Mouse (Mus musculus) limb, embryonic 12.5 days (tissue): ENCODE data around the gene Gm20388. TPM values are rescaled to one million over a fixed set of nuclear protein-coding genes. Genes with fewer than 3 reads are reported as not detected.

Experiments used
- ATAC-seq: fragments of 200-750 bp; cut with Nextera tagmentation; 2 replicates; pipeline ENCODE4 v1.8.0; 2017; ENCODE audit warnings: low read depth, moderate TSS enrichment; ENCODE audit not compliant: insufficient number of reproducible peaks, insufficient read depth, low FRiP score, low TSS enrichment
- H3K27ac ChIP-seq: fragments of 300-500 bp; sonication (generic); 2 replicates; pipeline ENCODE4 v1.5.1; 2016; ENCODE audit warnings: mild to moderate bottlenecking, moderate library complexity
- H3K27me3 ChIP-seq: fragments of 300-500 bp; sonication (generic); 2 replicates; pipeline ENCODE4 v1.6.1; 2016; ENCODE audit warnings: mild to moderate bottlenecking, moderate library complexity
- H3K36me3 ChIP-seq: fragments of 300-500 bp; sonication (generic); 2 replicates; pipeline ENCODE4 v1.6.1; 2016; ENCODE audit warnings: mild to moderate bottlenecking, moderate library complexity
- H3K4me1 ChIP-seq: fragments of 300-500 bp; sonication (generic); replicated peaks from 2 replicates; pipeline ENCODE4 v1.6.1; 2016
- H3K4me2 ChIP-seq: fragments of 300-500 bp; sonication (generic); 2 replicates; pipeline ENCODE4 v1.6.1; 2016; ENCODE audit warnings: mild to moderate bottlenecking, moderate library complexity
- H3K4me3 ChIP-seq: fragments of 300-500 bp; sonication (generic); replicated peaks from 2 replicates; pipeline ENCODE4 v1.5.1; 2016; ENCODE audit warnings: mild to moderate bottlenecking
- H3K9ac ChIP-seq: fragments of 300-500 bp; sonication (generic); replicated peaks from 2 replicates; pipeline ENCODE4 v1.6.1; 2016; ENCODE audit warnings: mild to moderate bottlenecking, moderate library complexity
- H3K9me3 ChIP-seq: fragments of 300-500 bp; sonication (generic); 2 replicates; pipeline ENCODE4 v1.6.1; 2016; ENCODE audit warnings: mild to moderate bottlenecking, moderate library complexity
- WGBS: fragments of 180-500 bp; shearing (Covaris S2); methylation state at CpG from one replicate; pipeline ENCODE4 v1.1.7; 2016; 5-methylcytosine and 5-hydroxymethylcytosine counted together
- polyA plus RNA-seq: library from polyadenylated mRNA; unstranded; fragments of >200 nt; fragmentation: Nextera tagmentation; extraction: Ambion mirVana; gene quantifications from 2 replicates; pipeline ENCODE4 v1.2.1, GENCODE M21; 2016

The Gm20388 gene
- polyA plus RNA-seq, 1 experiment from 2014 or later = not detected

- Histone ChIP-seq H3K4me1 (peaks cover 85% of the 10 kb centered on the region), H3K27me3 (no peaks in the 10 kb centered on the region), H3K9ac (peak overlapping the region; percentile 47; the same call in 1 of the 2 replicates), H3K9me3 (no peaks in the 10 kb centered on the region), H3K27ac (peak overlapping the region; percentile 82; the same call in 1 of the 2 replicates), H3K4me3 (no peak overlapping the region), H3K4me2 (peak overlapping the region; percentile 56), H3K36me3 (peaks cover 18% of the 10 kb centered on the region)
- no peak for ATAC-seq
- WGBS = 9% methylated on average over 12 of the region's 12 CpGs
These were observed 639.8 kb downstream of the Gm20388 start for GRCm38 (mm10) chr8:120550430-120550829.

- 72% methylated on average over 11 of the region's 11 CpGs for WGBS
- peaks cover 85% of the 10 kb centered on the region for H3K4me1 ChIP-seq
- no peak overlapping the region for H3K27ac ChIP-seq
- H3K36me3 ChIP-seq = peaks cover 18% of the 10 kb centered on the region
- no peaks in the 10 kb centered on the region for H3K27me3 ChIP-seq
- no peak overlapping the region for H3K4me3 ChIP-seq
- no peaks in the 10 kb centered on the region for H3K9me3 ChIP-seq
- ATAC-seq = no peak
- H3K9ac ChIP-seq = no peak overlapping the region
- H3K4me2 ChIP-seq = no peak overlapping the region
These were observed 640.5 kb downstream of the Gm20388 start for GRCm38 (mm10) chr8:120550937-120551676.

- no peak overlapping the region for H3K9ac ChIP-seq
- no peak overlapping the region for H3K27ac ChIP-seq
- no peak for ATAC-seq
- peaks cover 85% of the 10 kb centered on the region for H3K4me1 ChIP-seq
- 94% methylated on average over 3 of the region's 3 CpGs for WGBS
- H3K36me3 ChIP-seq = peaks cover 18% of the 10 kb centered on the region
- no peaks in the 10 kb centered on the region for H3K27me3 ChIP-seq
- no peak overlapping the region for H3K4me3 ChIP-seq
- H3K9me3 ChIP-seq = no peaks in the 10 kb centered on the region
- no peak overlapping the region for H3K4me2 ChIP-seq
These were observed 641.0 kb downstream of the Gm20388 start for GRCm38 (mm10) chr8:120551677-120551980.

- H3K36me3 ChIP-seq = peaks cover 18% of the 10 kb centered on the region
- no peak overlapping the region for H3K27ac ChIP-seq
- H3K4me3 ChIP-seq = no peak overlapping the region
- H3K4me1 ChIP-seq = peaks cover 85% of the 10 kb centered on the region
- no peaks in the 10 kb centered on the region for H3K9me3 ChIP-seq
- no peak overlapping the region for H3K4me2 ChIP-seq
- ATAC-seq = no peak
- H3K9ac ChIP-seq = no peak overlapping the region
- H3K27me3 ChIP-seq = no peaks in the 10 kb centered on the region
- WGBS = 90% methylated on average over 11 of the region's 11 CpGs
These were observed 641.9 kb downstream of the Gm20388 start for GRCm38 (mm10) chr8:120552509-120552908.

- WGBS = 91% methylated on average over 24 of the region's 24 CpGs
- peaks cover 85% of the 10 kb centered on the region for H3K4me1 ChIP-seq
- no peak overlapping the region for H3K4me2 ChIP-seq
- no peak for ATAC-seq
- H3K4me3 ChIP-seq = no peak overlapping the region
- no peak overlapping the region for H3K27ac ChIP-seq
- H3K27me3 ChIP-seq = 0 out of 2 replicates have a peak, but pooled peaks cover 5% of the 10 kb centered on the region
- no peaks in the 10 kb centered on the region for H3K9me3 ChIP-seq
- H3K36me3 ChIP-seq = peaks cover 18% of the 10 kb centered on the region
- no peak overlapping the region for H3K9ac ChIP-seq
These were observed 642.9 kb downstream of the Gm20388 start for GRCm38 (mm10) chr8:120553441-120554123.

GRCm38 (mm10) chr8:120554466-120555039 is 643.9 kb downstream of the Gm20388 start:
- Histone ChIP-seq H3K4me2 (no peak overlapping the region), H3K27me3 (0 out of 2 replicates have a peak, but pooled peaks cover 5% of the 10 kb centered on the region), H3K9ac (no peak overlapping the region), H3K36me3 (peaks cover 21% of the 10 kb centered on the region), H3K4me1 (peaks cover 85% of the 10 kb centered on the region), H3K27ac (no peak overlapping the region), H3K9me3 (no peaks in the 10 kb centered on the region), H3K4me3 (no peak overlapping the region)
- no peak for ATAC-seq
- 90% methylated on average over 18 of the region's 18 CpGs for WGBS

- Histone ChIP-seq H3K4me1 (peaks cover 84% of the 10 kb centered on the region), H3K27ac (peak overlapping the region; percentile 57; the same call in 1 of the 2 replicates), H3K4me2 (peak overlapping the region; percentile 17; the same call in 1 of the 2 replicates), H3K36me3 (peaks cover 21% of the 10 kb centered on the region), H3K9ac (0 out of 2 replicates have a peak overlapping the region, but pooled peaks have one; percentile 23), H3K4me3 (no peak overlapping the region), H3K9me3 (no peaks in the 10 kb centered on the region), H3K27me3 (0 out of 2 replicates have a peak, but pooled peaks cover 5% of the 10 kb centered on the region)
- ATAC-seq = no peak
- 55% methylated on average over 20 of the region's 20 CpGs for WGBS
These were observed 645.7 kb downstream of the Gm20388 start for GRCm38 (mm10) chr8:120556198-120556892.

- no peak overlapping the region for H3K27ac ChIP-seq
- H3K9ac ChIP-seq = no peak overlapping the region
- H3K27me3 ChIP-seq = 0 out of 2 replicates have a peak, but pooled peaks cover 5% of the 10 kb centered on the region
- H3K4me2 ChIP-seq = no peak overlapping the region
- H3K9me3 ChIP-seq = no peaks in the 10 kb centered on the region
- WGBS = 62% methylated on average over 15 of the region's 15 CpGs
- no peak overlapping the region for H3K4me3 ChIP-seq
- peaks cover 21% of the 10 kb centered on the region for H3K36me3 ChIP-seq
- H3K4me1 ChIP-seq = peaks cover 84% of the 10 kb centered on the region
- ATAC-seq = no peak
These were observed 646.7 kb downstream of the Gm20388 start for GRCm38 (mm10) chr8:120557170-120557965.

GRCm38 (mm10) chr8:120558162-120558561 is 647.5 kb downstream of the Gm20388 start:
- Histone ChIP-seq H3K4me2 (no peak overlapping the region), H3K9me3 (no peaks in the 10 kb centered on the region), H3K27ac (no peak overlapping the region), H3K27me3 (0 out of 2 replicates have a peak, but pooled peaks cover 5% of the 10 kb centered on the region), H3K36me3 (peaks cover 25% of the 10 kb centered on the region), H3K4me1 (peaks cover 85% of the 10 kb centered on the region), H3K9ac (0 out of 2 replicates have a peak overlapping the region, but pooled peaks have one; percentile 31), H3K4me3 (no peak overlapping the region)
- WGBS = 70% methylated on average over 4 of the region's 4 CpGs
- ATAC-seq = no peak

GRCm38 (mm10) chr8:120559654-120560053 is 649.0 kb downstream of the Gm20388 start:
- ATAC-seq = no peak
- 12% methylated on average over 11 of the region's 11 CpGs for WGBS
- Histone ChIP-seq H3K4me1 (peaks cover 92% of the 10 kb centered on the region), H3K4me3 (no peak overlapping the region), H3K36me3 (peaks cover 12% of the 10 kb centered on the region; the same call in 1 of the 2 replicates), H3K9me3 (no peaks in the 10 kb centered on the region), H3K4me2 (0 out of 2 replicates have a peak overlapping the region, but pooled peaks have one; percentile 4), H3K27ac (peak overlapping the region; percentile 53; the same call in 1 of the 2 replicates), H3K9ac (0 out of 2 replicates have a peak overlapping the region, but pooled peaks have one; percentile 19), H3K27me3 (0 out of 2 replicates have a peak, but pooled peaks cover 5% of the 10 kb centered on the region)
